Mouse (Mus musculus) hindbrain, embryonic 10.5 days (tissue): Measurements from ENCODE around the gene Ncf2. TPM values are rescaled to one million over a fixed set of nuclear protein-coding genes. Genes with fewer than 3 reads are reported as not detected.

ENCODE experiments used
- DNase-seq: peaks from one replicate; pipeline ENCODE4 v3.0.0-alpha.2; 2017; ENCODE audit warnings: low spot score
- H3K27ac ChIP-seq: fragments of 300-500 bp; sonication (generic); 2 replicates; pipeline ENCODE4 v1.5.1; 2016; ENCODE audit warnings: mild to moderate bottlenecking, moderate library complexity
- H3K27me3 ChIP-seq: fragments of 300-500 bp; sonication (generic); 2 replicates; pipeline ENCODE4 v1.6.1; 2016; ENCODE audit warnings: mild to moderate bottlenecking; ENCODE audit not compliant: poor library complexity, insufficient read depth, severe bottlenecking
- H3K36me3 ChIP-seq: fragments of 300-500 bp; sonication (generic); 2 replicates; pipeline ENCODE4 v1.6.1; 2016; ENCODE audit warnings: mild to moderate bottlenecking, moderate library complexity
- H3K4me1 ChIP-seq: fragments of 300-500 bp; sonication (generic); replicated peaks from 2 replicates; pipeline ENCODE4 v1.6.1; 2016; ENCODE audit warnings: mild to moderate bottlenecking
- H3K4me3 ChIP-seq: fragments of 300-500 bp; sonication (generic); 2 replicates; pipeline ENCODE4 v1.5.1; 2016; ENCODE audit warnings: mild to moderate bottlenecking, moderate library complexity
- H3K9me3 ChIP-seq: fragments of 300-500 bp; sonication (generic); 2 replicates; pipeline ENCODE4 v1.6.1; 2016; ENCODE audit warnings: mild to moderate bottlenecking, moderate library complexity
- whole genome bisulfite sequencing: fragments of 180-500 bp; shearing (Covaris S2); methylation state at CpG from one replicate; pipeline ENCODE4 v1.1.7; 2016; 5-methylcytosine and 5-hydroxymethylcytosine counted together
- polyA plus RNA-seq: library from polyadenylated mRNA; unstranded; fragments of >200 nt; fragmentation: Nextera tagmentation; extraction: Ambion mirVana; gene quantifications from 2 replicates; pipeline ENCODE4 v1.2.1, GENCODE M21; 2016

Gene Ncf2
- polyA plus RNA-seq, 1 experiment from 2014 or later, result 4.2 TPM

DNA sequence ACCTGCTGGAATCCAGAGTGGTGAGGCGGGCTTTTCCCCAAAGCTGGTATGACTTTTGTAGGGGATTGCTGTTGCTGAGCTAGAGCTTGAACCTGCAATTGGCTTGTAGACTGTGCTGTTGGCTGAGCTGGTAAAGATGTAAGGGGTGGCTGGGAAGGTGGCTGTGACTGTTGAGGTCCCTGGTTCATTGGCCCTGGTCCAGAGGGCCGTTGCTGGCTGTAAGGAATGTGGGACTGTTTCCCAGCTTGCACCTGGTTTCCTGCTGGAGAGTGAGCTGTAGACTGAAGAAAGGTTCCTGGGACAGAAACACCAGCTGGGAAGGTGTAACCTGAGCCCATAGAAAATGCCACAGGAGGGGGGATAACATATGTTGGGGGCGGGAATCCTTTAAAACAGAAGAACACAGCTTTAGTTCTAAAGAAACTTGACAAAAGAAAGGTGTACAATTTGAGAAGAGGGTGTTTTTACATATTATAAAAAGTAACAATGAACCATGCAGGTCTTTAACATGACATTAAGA is 45.3 kb downstream of the Ncf2 start:
- no peaks in the 10 kb centered on the region for H3K9me3 ChIP-seq
- H3K27me3 ChIP-seq, result no peaks in the 10 kb centered on the region
- H3K4me1 ChIP-seq, result no peaks in the 10 kb centered on the region
- DNase-seq, result no peak
- H3K36me3 ChIP-seq, result peaks cover 98% of the 10 kb centered on the region
- H3K4me3 ChIP-seq, result no peak overlapping the region
- 82% methylated on average over 3 of the region's 3 CpGs for WGBS
- H3K27ac ChIP-seq, result no peak overlapping the region

DNA sequence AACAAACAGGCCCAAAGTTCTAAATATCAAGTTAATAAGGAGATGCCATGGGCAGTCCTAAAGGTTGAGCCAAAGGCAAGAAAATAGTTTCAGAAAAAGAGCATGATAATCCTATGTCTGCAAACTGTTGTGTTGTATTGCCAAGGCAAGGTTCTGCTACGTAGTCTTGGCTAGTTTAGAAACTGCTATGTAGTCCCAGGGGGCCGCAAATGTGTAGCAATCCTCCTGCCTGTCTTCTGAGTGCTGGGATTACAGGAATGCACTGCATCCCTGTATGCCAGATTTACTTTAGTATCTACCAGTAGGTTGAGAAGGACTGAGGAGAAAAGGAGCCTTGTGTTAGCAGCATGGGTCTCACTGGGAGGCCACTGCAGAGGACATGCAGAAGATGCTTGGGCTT is 46.9 kb downstream of the Ncf2 start:
- peaks cover 98% of the 10 kb centered on the region for H3K36me3 ChIP-seq
- no peaks in the 10 kb centered on the region for H3K4me1 ChIP-seq
- no peaks in the 10 kb centered on the region for H3K9me3 ChIP-seq
- H3K27me3 ChIP-seq, result no peaks in the 10 kb centered on the region
- no peak overlapping the region for H3K27ac ChIP-seq
- H3K4me3 ChIP-seq, result no peak overlapping the region
- WGBS, result 89% methylated on average over 2 of the region's 2 CpGs
- no peak for DNase-seq

- DNase-seq, result no peak
- no peak overlapping the region for H3K27ac ChIP-seq
- 96% methylated on average over 6 of the region's 6 CpGs for WGBS
- no peak overlapping the region for H3K4me3 ChIP-seq
- H3K36me3 ChIP-seq, result peaks cover 57% of the 10 kb centered on the region
- H3K9me3 ChIP-seq, result no peaks in the 10 kb centered on the region
- peaks cover 8% of the 10 kb centered on the region for H3K4me1 ChIP-seq
- no peaks in the 10 kb centered on the region for H3K27me3 ChIP-seq
Observed at GRCm38 (mm10) chr1:152869901-152870300, 69.9 kb downstream of the Ncf2 start.

- Histone ChIP-seq H3K9me3 (no peaks in the 10 kb centered on the region), H3K27ac (no peak overlapping the region), H3K36me3 (peaks cover 50% of the 10 kb centered on the region), H3K4me3 (no peak overlapping the region), H3K4me1 (peaks cover 8% of the 10 kb centered on the region), H3K27me3 (no peaks in the 10 kb centered on the region)
- no peak for DNase-seq
- WGBS, result 80% methylated on average over 3 of the region's 3 CpGs
Observed at GRCm38 (mm10) chr1:152871031-152871430, 71.0 kb downstream of the Ncf2 start.

Other genes with a start within 250 kb of the Ncf2 start
- not detected in 2 replicates for gene Apobec4, start 49.6 kb upstream of the Ncf2 start, polyA plus RNA-seq
- gene Rgl1, start 33.8 kb upstream of the Ncf2 start, polyA plus RNA-seq, result 27.1 and 28.9 TPM in 2 replicates
- gene Arpc5, start 33.7 kb upstream of the Ncf2 start, polyA plus RNA-seq, result 231 and 256 TPM in 2 replicates
- 34.0 and 38.2 TPM in 2 replicates for gene Smg7, start 102.5 kb downstream of the Ncf2 start, polyA plus RNA-seq
- gene Nmnat2, start 154.8 kb downstream of the Ncf2 start, polyA plus RNA-seq, result 13.3 and 20.6 TPM in 2 replicates